Comparison of ENCODE assay signal across 8 mouse cellular contexts in genomic region chr3:82073741-82074181, GRCm38 (mm10). TPM values are rescaled to one million over a fixed set of nuclear protein-coding genes. Genes with fewer than 3 reads are reported as not detected.
DNase-seq lines count a peak whose midpoint lies in the region; ATAC-seq lines count a peak whose summit lies in the region.

No protein-coding gene starts in this region.

- H3K4me1 ChIP-seq in intestine, embryonic 15.5 days (replicated peaks): 0 out of 2 replicates have a peak, but pooled peaks cover 2% of the 10 kb centered on the region

- H3K9ac ChIP-seq in intestine, embryonic 15.5 days: peak overlapping the region; percentile 55

- no peaks in the 10 kb centered on the region for H3K9me3 ChIP-seq in intestine, embryonic 15.5 days

- peak overlapping the region; percentile 58 for H3K4me3 ChIP-seq in intestine, embryonic 15.5 days (replicated peaks)

- intact Hi-C loops in left cerebral cortex, postnatal 10 days (cut with DNase I): loop anchor here (5.0 kb wide), 1 partner anchor 69 kb away; no protein-coding TSS in a partner anchor

- H3K36me3 ChIP-seq in intestine, embryonic 15.5 days: no peaks in the 10 kb centered on the region

- H3K4me2 ChIP-seq in intestine, embryonic 15.5 days (replicated peaks): peak overlapping the region; percentile 81

- 0% methylated on average over 34 of the region's 34 CpGs for WGBS in intestine, embryonic 15.5 days

- ATAC-seq in granulocyte monocyte progenitor cell, adult 5-6 weeks (replicated peaks; ENCODE audit: poor library complexity, severe bottlenecking): peak; percentile 20; the same call in 1 of the 2 replicates
- ATAC-seq in intestine, embryonic 15.5 days: peak; percentile 76
- ATAC-seq in erythroid progenitor cell, adult 5-6 weeks (replicated peaks; ENCODE audit: low FRiP score, poor library complexity, severe bottlenecking): no peak

- H3K27ac ChIP-seq in intestine, embryonic 15.5 days: peak overlapping the region; percentile 78

- peak; percentile 6 to 8 for DNase-seq in adrenal gland, postnatal 4 days (ENCODE audit: low spot score in 2 of 2)
- DNase-seq in embryo, embryonic 9.5 days (ENCODE audit: extremely low spot score): peak; percentile 55
- peak; percentile 60 to 91 for DNase-seq in left cerebral cortex, postnatal 10 days (ENCODE audit: extremely low spot score in 1 of 2, low spot score in 2 of 2)
- DNase-seq in lung, postnatal 4 days: peak; percentile 72 to 88
- peak; percentile 75 for DNase-seq in right cerebral cortex, postnatal 25 days

- H3K27me3 ChIP-seq in intestine, embryonic 15.5 days (replicated peaks): no peaks in the 10 kb centered on the region

RNA-seq across cellular contexts. Expression of gene Gucy1b1, which starts 0.7 kb away (rescaled TPM):
- 10 to 100 TPM; 19.6 to 19.9 TPM for total RNA-seq in adrenal gland, postnatal 4 days (2021)
- total RNA-seq in granulocyte monocyte progenitor cell, adult 5-6 weeks (2014; fragmentation: Nextera tagmentation): not detected in 2 replicates
- total RNA-seq in granulocyte monocyte progenitor cell, adult 5-6 weeks (2017): 0.30 TPM in 1 of 2 replicates, not detected in the other
- 60.6 and 66.7 TPM in 2 replicates for polyA plus RNA-seq in intestine, embryonic 15.5 days (2015; fragmentation: Nextera tagmentation; extraction: Ambion mirVana)
- total RNA-seq in left cerebral cortex, postnatal 10 days (2021): 100 to 1,000 TPM; 190 to 207 TPM
- total RNA-seq in erythroid progenitor cell, adult 5-6 weeks (2015; ENCODE audit: low replicate concordance): not detected in 2 replicates
- total RNA-seq in erythroid progenitor cell, adult 5-6 weeks (2017; ENCODE audit: low replicate concordance): not detected in 2 replicates

Comparison
In these comparisons a context has a peak if more than half of its experiments do, and no peak if none do; other contexts are left out.
1. DNase-seq: peak in every context shown above with its lines; median percentile 80 in lung, postnatal 4 days; 76 in left cerebral cortex, postnatal 10 days; 75 in right cerebral cortex, postnatal 25 days; 55 in embryo, embryonic 9.5 days; 7 in adrenal gland, postnatal 4 days.
2. RNA of gene Gucy1b1, which starts 0.7 kb away (total RNA-seq): 190 to 207 TPM in left cerebral cortex, postnatal 10 days and 19.6 to 19.9 TPM in adrenal gland, postnatal 4 days; 0.30 TPM in granulocyte monocyte progenitor cell, adult 5-6 weeks and not detected in erythroid progenitor cell, adult 5-6 weeks; every median in the first group is over 10 times any median in the second.